Mouse (Mus musculus): ENCODE results near the gene Rwdd4a. TPM values are rescaled to one million over a fixed set of nuclear protein-coding genes. Genes with fewer than 3 reads are reported as not detected.

Gene Rwdd4a
- polyA plus RNA-seq, 1 experiment from 2014 or later = 35.2 TPM

GRCm38 (mm10) chr8:47513601-47514000, 19.9 kb upstream of the Rwdd4a start:
- Histone ChIP-seq H3K27ac (ENCODE audit: low read depth, low read length) (no peak overlapping the region), H3K4me1 (ENCODE audit: control insufficient read depth, insufficient read depth, low read length) (no peaks in the 10 kb centered on the region), H3K4me3 (ENCODE audit: low read depth, low read length) (no peak overlapping the region), H3K4me2 (ENCODE audit: low read depth, low read length) (no peak overlapping the region), H3K9me3 (ENCODE audit: control insufficient read depth, low read length) (no peaks in the 10 kb centered on the region), H3K9ac (replicated peaks; ENCODE audit: low read depth, low read length) (no peak overlapping the region), H3K27me3 (ENCODE audit: control insufficient read depth, insufficient read depth, low read length) (no peaks in the 10 kb centered on the region), H3K36me3 (ENCODE audit: control insufficient read depth, insufficient read depth, low read length) (peaks cover 57% of the 10 kb centered on the region)
- 96% methylated on average over 15 of the region's 15 CpGs for WGBS
- ATAC-seq (ENCODE audit: low read depth) = no peak

GRCm38 (mm10) chr8:47528094-47528493, 5.4 kb upstream of the Rwdd4a start:
- Histone ChIP-seq H3K4me1 (ENCODE audit: control insufficient read depth, insufficient read depth, low read length) (peaks cover 10% of the 10 kb centered on the region), H3K9ac (replicated peaks; ENCODE audit: low read depth, low read length) (no peak overlapping the region), H3K4me3 (ENCODE audit: low read depth, low read length) (no peak overlapping the region), H3K36me3 (ENCODE audit: control insufficient read depth, insufficient read depth, low read length) (peaks cover 32% of the 10 kb centered on the region), H3K4me2 (ENCODE audit: low read depth, low read length) (no peak overlapping the region), H3K27ac (ENCODE audit: low read depth, low read length) (no peak overlapping the region), H3K27me3 (ENCODE audit: control insufficient read depth, insufficient read depth, low read length) (no peaks in the 10 kb centered on the region), H3K9me3 (ENCODE audit: control insufficient read depth, low read length) (no peaks in the 10 kb centered on the region)
- 98% methylated on average over 1 of the region's 1 CpGs for WGBS
- no peak for ATAC-seq (ENCODE audit: low read depth)

- H3K4me3 ChIP-seq (ENCODE audit: low read depth, low read length) = no peak overlapping the region
- H3K9me3 ChIP-seq (ENCODE audit: control insufficient read depth, low read length) = no peaks in the 10 kb centered on the region
- no peaks in the 10 kb centered on the region for H3K27me3 ChIP-seq (ENCODE audit: control insufficient read depth, insufficient read depth, low read length)
- peaks cover 17% of the 10 kb centered on the region for H3K36me3 ChIP-seq (ENCODE audit: control insufficient read depth, insufficient read depth, low read length)
- no peak overlapping the region for H3K27ac ChIP-seq (ENCODE audit: low read depth, low read length)
- H3K4me1 ChIP-seq (ENCODE audit: control insufficient read depth, insufficient read depth, low read length) = peaks cover 6% of the 10 kb centered on the region
- H3K4me2 ChIP-seq (ENCODE audit: low read depth, low read length) = no peak overlapping the region
- H3K9ac ChIP-seq (replicated peaks; ENCODE audit: low read depth, low read length) = no peak overlapping the region
- 51% methylated on average over 4 of the region's 4 CpGs for WGBS
- no peak for ATAC-seq (ENCODE audit: low read depth)
These were observed 4.9 kb downstream of the Rwdd4a start for GRCm38 (mm10) chr8:47538323-47538722.

DNA sequence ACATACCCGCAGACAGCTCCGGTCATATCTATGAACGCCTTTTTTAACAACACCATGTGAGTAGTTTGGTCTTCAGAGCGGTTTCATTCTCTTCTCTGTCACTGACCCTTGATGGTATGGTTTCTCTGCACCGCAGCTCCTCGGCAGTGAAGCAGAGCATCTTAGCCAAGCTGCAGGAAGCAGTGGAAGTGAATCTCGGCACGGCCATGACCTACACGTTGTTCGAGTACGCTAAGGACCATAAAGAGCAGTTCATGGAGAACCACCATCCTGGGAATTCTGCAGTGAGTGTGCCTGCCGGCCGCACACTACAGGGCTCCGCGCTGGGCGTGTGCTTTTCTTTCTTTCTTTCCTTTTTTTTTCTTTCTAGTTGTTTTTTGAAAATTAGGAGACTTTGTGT, 9.3 kb downstream of the Rwdd4a start:
- Histone ChIP-seq H3K4me2 (ENCODE audit: low read depth, low read length) (no peak overlapping the region), H3K27ac (ENCODE audit: low read depth, low read length) (no peak overlapping the region), H3K4me3 (ENCODE audit: low read depth, low read length) (no peak overlapping the region), H3K27me3 (ENCODE audit: control insufficient read depth, insufficient read depth, low read length) (no peaks in the 10 kb centered on the region), H3K9ac (replicated peaks; ENCODE audit: low read depth, low read length) (no peak overlapping the region), H3K36me3 (ENCODE audit: control insufficient read depth, insufficient read depth, low read length) (peaks cover 29% of the 10 kb centered on the region), H3K4me1 (ENCODE audit: control insufficient read depth, insufficient read depth, low read length) (no peaks in the 10 kb centered on the region), H3K9me3 (ENCODE audit: control insufficient read depth, low read length) (no peaks in the 10 kb centered on the region)
- WGBS = 96% methylated on average over 16 of the region's 16 CpGs
- ATAC-seq (ENCODE audit: low read depth) = no peak

DNA sequence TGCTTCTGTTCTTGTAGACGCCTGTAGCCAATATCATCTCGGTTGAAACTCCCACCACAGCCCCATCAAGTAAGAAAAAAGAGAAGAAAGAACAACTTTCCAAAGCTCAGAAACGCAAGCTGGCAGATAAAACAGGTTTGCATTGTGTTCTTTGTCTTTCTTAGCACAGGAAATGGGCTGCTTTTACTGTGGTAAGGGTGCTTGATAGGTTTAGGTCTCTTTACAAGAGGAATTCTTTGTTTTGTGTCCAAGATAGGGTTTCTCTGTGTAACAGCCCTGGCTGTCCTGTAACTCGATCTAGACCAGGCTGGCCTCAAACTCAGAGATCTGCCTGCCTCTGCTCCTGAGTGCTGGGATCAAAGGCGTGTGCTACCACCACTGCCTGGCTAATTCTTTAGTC, 10.6 kb downstream of the Rwdd4a start:
- Histone ChIP-seq H3K9ac (replicated peaks; ENCODE audit: low read depth, low read length) (no peak overlapping the region), H3K36me3 (ENCODE audit: control insufficient read depth, insufficient read depth, low read length) (peaks cover 42% of the 10 kb centered on the region), H3K27me3 (ENCODE audit: control insufficient read depth, insufficient read depth, low read length) (no peaks in the 10 kb centered on the region), H3K4me3 (ENCODE audit: low read depth, low read length) (no peak overlapping the region), H3K9me3 (ENCODE audit: control insufficient read depth, low read length) (no peaks in the 10 kb centered on the region), H3K4me1 (ENCODE audit: control insufficient read depth, insufficient read depth, low read length) (no peaks in the 10 kb centered on the region), H3K4me2 (ENCODE audit: low read depth, low read length) (no peak overlapping the region), H3K27ac (ENCODE audit: low read depth, low read length) (no peak overlapping the region)
- ATAC-seq (ENCODE audit: low read depth) = no peak
- WGBS = 94% methylated on average over 5 of the region's 5 CpGs

GRCm38 (mm10) chr8:47547102-47547501, 13.6 kb downstream of the Rwdd4a start:
- H3K27ac ChIP-seq (ENCODE audit: low read depth, low read length) = no peak overlapping the region
- peaks cover 56% of the 10 kb centered on the region for H3K36me3 ChIP-seq (ENCODE audit: control insufficient read depth, insufficient read depth, low read length)
- no peak overlapping the region for H3K4me3 ChIP-seq (ENCODE audit: low read depth, low read length)
- no peak for ATAC-seq (ENCODE audit: low read depth)
- no peak overlapping the region for H3K9ac ChIP-seq (replicated peaks; ENCODE audit: low read depth, low read length)
- no peaks in the 10 kb centered on the region for H3K9me3 ChIP-seq (ENCODE audit: control insufficient read depth, low read length)
- no peak overlapping the region for H3K4me2 ChIP-seq (ENCODE audit: low read depth, low read length)
- no peaks in the 10 kb centered on the region for H3K4me1 ChIP-seq (ENCODE audit: control insufficient read depth, insufficient read depth, low read length)
- no peaks in the 10 kb centered on the region for H3K27me3 ChIP-seq (ENCODE audit: control insufficient read depth, insufficient read depth, low read length)
- 98% methylated on average over 10 of the region's 10 CpGs for WGBS

GRCm38 (mm10) chr8:47553613-47554012, 20.1 kb downstream of the Rwdd4a start:
- no peaks in the 10 kb centered on the region for H3K9me3 ChIP-seq (ENCODE audit: control insufficient read depth, low read length)
- H3K4me3 ChIP-seq (ENCODE audit: low read depth, low read length) = no peak overlapping the region
- H3K4me1 ChIP-seq (ENCODE audit: control insufficient read depth, insufficient read depth, low read length) = no peaks in the 10 kb centered on the region
- H3K27me3 ChIP-seq (ENCODE audit: control insufficient read depth, insufficient read depth, low read length) = no peaks in the 10 kb centered on the region
- WGBS = 88% methylated on average over 6 of the region's 6 CpGs
- no peak overlapping the region for H3K9ac ChIP-seq (replicated peaks; ENCODE audit: low read depth, low read length)
- ATAC-seq (ENCODE audit: low read depth) = no peak
- no peak overlapping the region for H3K27ac ChIP-seq (ENCODE audit: low read depth, low read length)
- H3K36me3 ChIP-seq (ENCODE audit: control insufficient read depth, insufficient read depth, low read length) = peaks cover 25% of the 10 kb centered on the region
- H3K4me2 ChIP-seq (ENCODE audit: low read depth, low read length) = no peak overlapping the region

GRCm38 (mm10) chr8:47556446-47556845, 23.0 kb downstream of the Rwdd4a start:
- ATAC-seq (ENCODE audit: low read depth) = no peak
- no peak overlapping the region for H3K27ac ChIP-seq (ENCODE audit: low read depth, low read length)
- peaks cover 1% of the 10 kb centered on the region; the same call in 1 of the 2 replicates for H3K36me3 ChIP-seq (ENCODE audit: control insufficient read depth, insufficient read depth, low read length)
- no peaks in the 10 kb centered on the region for H3K4me1 ChIP-seq (ENCODE audit: control insufficient read depth, insufficient read depth, low read length)
- 88% methylated on average over 7 of the region's 7 CpGs for WGBS
- no peaks in the 10 kb centered on the region for H3K9me3 ChIP-seq (ENCODE audit: control insufficient read depth, low read length)
- no peaks in the 10 kb centered on the region for H3K27me3 ChIP-seq (ENCODE audit: control insufficient read depth, insufficient read depth, low read length)
- H3K9ac ChIP-seq (replicated peaks; ENCODE audit: low read depth, low read length) = no peak overlapping the region
- no peak overlapping the region for H3K4me2 ChIP-seq (ENCODE audit: low read depth, low read length)
- no peak overlapping the region for H3K4me3 ChIP-seq (ENCODE audit: low read depth, low read length)

- Histone ChIP-seq H3K36me3 (ENCODE audit: control insufficient read depth, insufficient read depth, low read length) (no peaks in the 10 kb centered on the region), H3K9me3 (ENCODE audit: control insufficient read depth, low read length) (no peaks in the 10 kb centered on the region), H3K27me3 (ENCODE audit: control insufficient read depth, insufficient read depth, low read length) (no peaks in the 10 kb centered on the region), H3K4me1 (ENCODE audit: control insufficient read depth, insufficient read depth, low read length) (no peaks in the 10 kb centered on the region), H3K9ac (replicated peaks; ENCODE audit: low read depth, low read length) (no peak overlapping the region), H3K4me3 (ENCODE audit: low read depth, low read length) (no peak overlapping the region), H3K4me2 (ENCODE audit: low read depth, low read length) (no peak overlapping the region), H3K27ac (ENCODE audit: low read depth, low read length) (no peak overlapping the region)
- ATAC-seq (ENCODE audit: low read depth) = no peak
- 58% methylated on average over 7 of the region's 7 CpGs for WGBS
These were observed 24.8 kb downstream of the Rwdd4a start for GRCm38 (mm10) chr8:47558274-47558673.

DNA sequence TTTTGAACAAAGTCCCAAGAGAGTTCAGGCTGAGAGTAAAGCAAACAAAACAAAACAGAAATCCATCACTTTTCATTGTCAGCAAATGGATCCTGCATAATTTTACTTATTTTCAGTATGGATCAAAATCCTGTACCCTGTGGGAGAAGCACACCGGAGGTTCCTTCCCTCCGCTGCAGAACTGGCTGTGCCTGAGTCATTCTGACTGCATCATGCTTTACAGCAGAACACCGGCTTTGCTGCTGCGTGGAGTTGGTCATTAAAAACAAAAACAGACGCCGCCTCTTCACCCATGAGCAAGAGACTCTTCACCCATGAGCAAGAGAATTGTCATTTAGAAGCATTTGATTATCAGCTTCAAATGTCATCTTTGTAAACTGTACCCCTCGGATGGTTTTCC, 27.3 kb downstream of the Rwdd4a start:
- WGBS = 89% methylated on average over 7 of the region's 7 CpGs
- no peaks in the 10 kb centered on the region for H3K27me3 ChIP-seq (ENCODE audit: control insufficient read depth, insufficient read depth, low read length)
- H3K9me3 ChIP-seq (ENCODE audit: control insufficient read depth, low read length) = no peaks in the 10 kb centered on the region
- H3K4me3 ChIP-seq (ENCODE audit: low read depth, low read length) = no peak overlapping the region
- H3K4me2 ChIP-seq (ENCODE audit: low read depth, low read length) = no peak overlapping the region
- no peak overlapping the region for H3K9ac ChIP-seq (replicated peaks; ENCODE audit: low read depth, low read length)
- no peak overlapping the region for H3K27ac ChIP-seq (ENCODE audit: low read depth, low read length)
- H3K36me3 ChIP-seq (ENCODE audit: control insufficient read depth, insufficient read depth, low read length) = no peaks in the 10 kb centered on the region
- H3K4me1 ChIP-seq (ENCODE audit: control insufficient read depth, insufficient read depth, low read length) = no peaks in the 10 kb centered on the region
- ATAC-seq (ENCODE audit: low read depth) = no peak

Measured in neural tube, embryonic 14.5 days (tissue).